Mouse (Mus musculus): ENCODE measurements around the gene Hes2. TPM values are rescaled to one million over a fixed set of nuclear protein-coding genes. Genes with fewer than 3 reads are reported as not detected.

Hes2 gene
- polyA plus RNA-seq, 1 experiment: not detected

DNA sequence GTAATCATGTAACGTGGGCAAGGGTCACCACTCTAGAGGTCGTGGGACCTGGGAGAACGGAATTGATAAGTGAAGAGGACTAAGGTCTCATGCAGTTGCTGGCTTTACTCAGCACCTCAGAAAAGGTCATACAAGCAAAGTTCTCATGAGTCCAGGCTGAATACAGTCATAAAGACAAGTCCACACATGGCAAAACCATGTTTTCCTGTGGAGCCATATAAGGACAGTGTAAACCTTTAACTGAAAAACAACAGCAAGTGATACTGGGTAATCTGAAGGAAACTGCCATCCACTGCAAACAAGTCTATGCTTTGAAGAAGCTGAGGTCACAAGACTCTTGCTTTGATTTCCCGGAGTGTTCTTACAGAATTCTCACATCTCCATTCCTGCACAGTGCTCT is 31.0 kb downstream of the Hes2 start:
- no peak for DNase-seq (ENCODE audit: low read depth)
- no peak for TF ChIP-seq CTCF (IDR thresholded peaks at IDR 0.05; ENCODE audit: borderline replicate concordance, extremely low read depth, insufficient read depth, insufficient read length)
- TF ChIP-seq POLR2A (IDR thresholded peaks at IDR 0.05; ENCODE audit: borderline replicate concordance, extremely low read depth, insufficient read depth, insufficient read length, poor library complexity, severe bottlenecking): no peak

DNA sequence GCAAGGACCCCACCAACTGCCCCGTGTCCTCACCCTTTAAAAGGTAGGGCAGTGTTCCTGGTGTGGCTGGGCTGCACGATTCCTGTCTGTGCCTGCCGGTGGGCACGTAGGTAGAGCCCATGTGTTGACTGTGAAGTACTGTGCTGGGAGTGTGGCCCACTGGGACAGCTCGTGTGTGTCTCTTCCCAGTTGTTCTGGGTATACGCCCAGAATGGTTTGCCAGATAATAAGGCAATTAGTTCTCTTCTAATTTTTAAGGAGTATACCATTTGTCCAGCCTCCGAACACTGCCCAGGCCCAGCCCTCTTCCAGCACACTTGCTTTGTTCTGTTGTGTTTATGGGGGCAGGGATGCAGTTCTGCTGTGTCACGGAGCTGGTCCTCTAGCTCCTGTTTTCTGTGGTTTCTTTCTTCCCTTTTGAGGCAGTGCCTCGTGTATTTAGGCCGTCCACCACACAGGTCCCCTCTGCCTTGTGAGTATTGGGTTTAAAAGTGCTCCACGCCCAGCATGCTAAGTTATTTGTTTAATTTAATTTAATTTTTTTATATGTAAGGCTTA is 31.5 kb downstream of the Hes2 start:
- peak; percentile 52 for DNase-seq (ENCODE audit: low read depth)
- no peak for TF ChIP-seq CTCF (IDR thresholded peaks at IDR 0.05; ENCODE audit: borderline replicate concordance, extremely low read depth, insufficient read depth, insufficient read length)
- TF ChIP-seq POLR2A (IDR thresholded peaks at IDR 0.05; ENCODE audit: borderline replicate concordance, extremely low read depth, insufficient read depth, insufficient read length, poor library complexity, severe bottlenecking): no peak

DNA sequence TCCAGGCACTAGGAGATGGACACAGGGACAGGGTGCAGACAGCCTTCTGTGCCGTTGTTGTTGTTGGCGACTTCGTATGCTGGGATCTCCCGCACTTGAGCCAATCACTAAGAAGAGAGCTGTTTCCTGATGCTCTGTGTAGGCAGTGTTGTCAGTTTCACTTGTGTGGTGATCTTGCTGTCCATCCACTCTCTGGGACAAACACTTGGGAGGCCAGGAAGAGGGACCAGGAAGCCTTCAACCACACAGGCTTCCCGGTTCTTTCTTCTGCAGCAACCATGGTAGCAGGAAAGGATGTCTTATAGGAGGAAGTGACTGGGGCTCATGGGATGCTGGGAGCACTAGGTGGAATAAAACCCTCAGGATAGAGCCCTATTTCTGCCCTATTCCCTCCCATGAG is 32.0 kb downstream of the Hes2 start:
- TF ChIP-seq CTCF (IDR thresholded peaks at IDR 0.05; ENCODE audit: borderline replicate concordance, extremely low read depth, insufficient read depth, insufficient read length) (no peak), POLR2A (IDR thresholded peaks at IDR 0.05; ENCODE audit: borderline replicate concordance, extremely low read depth, insufficient read depth, insufficient read length, poor library complexity, severe bottlenecking) (no peak)
- no peak for DNase-seq (ENCODE audit: low read depth)

DNA sequence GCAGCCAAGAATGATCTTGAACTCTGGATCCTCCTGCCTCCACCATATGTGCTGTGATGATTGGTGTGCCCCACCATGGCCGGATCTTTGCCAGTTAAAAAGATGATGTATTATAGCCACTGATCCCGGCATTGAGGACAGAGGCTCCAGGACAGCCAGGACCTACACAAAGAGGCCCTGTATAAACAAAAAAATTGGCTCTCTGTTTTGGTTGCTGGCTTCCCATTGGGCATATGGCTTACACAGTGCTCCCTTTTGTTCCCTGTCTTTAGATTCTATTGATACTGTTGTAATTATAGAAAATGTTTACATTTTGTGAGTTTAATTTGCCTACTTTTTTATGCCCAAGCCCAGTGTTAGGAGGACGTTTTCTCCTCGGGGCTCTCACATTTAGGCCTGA is 33.9 kb downstream of the Hes2 start:
- TF ChIP-seq CTCF (IDR thresholded peaks at IDR 0.05; ENCODE audit: borderline replicate concordance, extremely low read depth, insufficient read depth, insufficient read length): no peak
- TF ChIP-seq POLR2A (IDR thresholded peaks at IDR 0.05; ENCODE audit: borderline replicate concordance, extremely low read depth, insufficient read depth, insufficient read length, poor library complexity, severe bottlenecking): no peak
- DNase-seq (ENCODE audit: low read depth): peak; percentile 65

DNA sequence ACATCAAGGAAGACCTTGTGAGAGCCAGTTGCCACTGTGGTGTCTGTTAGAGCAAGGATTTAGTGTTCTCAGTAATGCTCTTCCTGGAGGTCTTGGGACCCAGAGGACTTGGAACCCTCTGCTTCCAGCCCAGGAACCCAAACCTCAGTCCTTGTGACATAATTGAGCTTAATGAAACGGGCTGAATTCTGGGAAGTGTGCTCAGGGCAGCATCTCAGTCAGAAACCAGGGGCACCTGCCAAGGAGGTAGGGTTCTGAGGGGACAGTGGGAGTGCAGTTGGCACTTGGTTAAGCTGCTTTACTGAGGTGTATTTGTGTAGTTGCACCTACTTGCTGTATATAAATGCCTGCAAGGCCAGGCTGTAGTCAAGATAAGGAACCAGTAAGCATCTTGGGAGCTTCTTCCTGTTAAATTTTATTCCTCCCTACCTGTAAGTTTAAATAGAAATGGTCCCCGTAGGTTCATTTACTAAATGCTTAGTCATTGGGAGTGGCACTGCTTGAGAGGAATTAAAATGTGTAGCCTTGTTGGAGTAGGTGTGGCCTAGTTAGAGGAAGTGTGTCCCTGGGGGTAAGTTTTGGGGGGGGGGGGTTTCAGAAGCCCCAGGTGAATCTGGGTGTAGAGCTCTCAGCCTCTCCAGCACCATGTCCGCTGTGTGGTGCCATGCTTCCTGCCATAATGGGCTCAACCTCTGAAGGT is 36.0 kb downstream of the Hes2 start:
- TF ChIP-seq CTCF (IDR thresholded peaks at IDR 0.05; ENCODE audit: borderline replicate concordance, extremely low read depth, insufficient read depth, insufficient read length): no peak
- TF ChIP-seq POLR2A (IDR thresholded peaks at IDR 0.05; ENCODE audit: borderline replicate concordance, extremely low read depth, insufficient read depth, insufficient read length, poor library complexity, severe bottlenecking): no peak
- DNase-seq (ENCODE audit: low read depth): no peak

DNA sequence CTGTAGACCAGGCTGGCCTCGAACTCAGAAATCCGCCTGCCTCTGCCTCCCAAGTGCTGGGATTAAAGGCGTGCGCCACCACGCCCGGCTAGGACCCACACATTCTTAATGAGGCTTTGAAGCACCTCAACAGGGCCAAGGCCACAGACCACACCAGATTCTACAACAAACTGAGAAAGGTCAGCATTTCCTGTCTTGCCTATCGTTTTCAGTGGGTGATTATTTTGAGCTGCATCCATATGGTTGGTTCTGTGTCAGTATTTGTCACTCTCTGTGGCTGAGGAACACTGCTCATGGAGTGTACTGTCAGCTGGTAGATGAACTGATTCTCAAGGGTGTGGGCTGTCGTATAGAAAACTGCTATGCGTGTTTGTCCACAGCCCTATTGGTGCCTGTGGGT is 37.6 kb downstream of the Hes2 start:
- DNase-seq (ENCODE audit: low read depth): no peak
- TF ChIP-seq POLR2A (IDR thresholded peaks at IDR 0.05; ENCODE audit: borderline replicate concordance, extremely low read depth, insufficient read depth, insufficient read length, poor library complexity, severe bottlenecking) (no peak), CTCF (IDR thresholded peaks at IDR 0.05; ENCODE audit: borderline replicate concordance, extremely low read depth, insufficient read depth, insufficient read length) (no peak)

DNA sequence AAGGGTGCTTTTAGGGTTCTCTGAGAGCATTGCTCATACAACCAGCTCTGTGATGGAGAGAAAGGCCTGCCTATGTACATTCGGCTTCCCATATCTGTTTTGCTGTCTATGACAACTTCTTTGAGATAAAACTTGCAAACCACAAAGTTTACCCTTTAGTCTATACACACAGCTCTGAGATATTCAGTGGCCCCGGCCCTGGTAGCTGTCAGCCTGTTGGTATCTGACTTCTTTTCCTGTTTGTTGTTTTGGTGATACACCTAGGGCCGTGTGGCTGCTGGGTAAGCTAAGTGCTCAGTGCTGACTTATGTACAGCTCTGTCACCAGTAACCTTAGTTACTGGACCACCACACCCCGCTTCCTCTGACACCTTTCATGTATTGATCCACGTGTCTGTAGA is 38.9 kb downstream of the Hes2 start:
- TF ChIP-seq POLR2A (IDR thresholded peaks at IDR 0.05; ENCODE audit: borderline replicate concordance, extremely low read depth, insufficient read depth, insufficient read length, poor library complexity, severe bottlenecking) (no peak), CTCF (IDR thresholded peaks at IDR 0.05; ENCODE audit: borderline replicate concordance, extremely low read depth, insufficient read depth, insufficient read length) (no peak)

DNA sequence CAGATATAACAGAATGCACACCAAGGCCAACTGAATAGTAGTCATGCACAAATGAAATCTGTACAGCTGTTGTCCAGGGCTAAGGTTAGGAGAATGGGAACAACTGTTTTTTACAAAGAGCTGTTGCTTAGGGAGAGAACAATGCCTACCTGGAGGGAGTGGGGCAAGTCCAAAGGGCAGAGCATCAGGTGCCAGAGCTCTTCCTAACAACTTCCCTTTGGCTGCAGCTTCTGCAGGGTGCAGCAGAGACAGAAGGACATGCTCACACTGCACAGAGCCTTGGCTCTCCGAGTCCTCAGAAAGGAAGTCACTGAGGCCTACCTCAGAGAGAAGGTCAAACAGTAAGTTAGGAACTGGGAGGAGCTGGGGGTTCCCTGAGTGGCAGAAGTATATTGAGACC is 41.0 kb downstream of the Hes2 start:
- TF ChIP-seq CTCF (IDR thresholded peaks at IDR 0.05; ENCODE audit: borderline replicate concordance, extremely low read depth, insufficient read depth, insufficient read length) (no peak), POLR2A (IDR thresholded peaks at IDR 0.05; ENCODE audit: borderline replicate concordance, extremely low read depth, insufficient read depth, insufficient read length, poor library complexity, severe bottlenecking) (no peak)

More for the DNA sequence above, 38.9 kb downstream of the Hes2 start:
- DNase-seq (ENCODE audit: low read depth): no peak

DNA sequence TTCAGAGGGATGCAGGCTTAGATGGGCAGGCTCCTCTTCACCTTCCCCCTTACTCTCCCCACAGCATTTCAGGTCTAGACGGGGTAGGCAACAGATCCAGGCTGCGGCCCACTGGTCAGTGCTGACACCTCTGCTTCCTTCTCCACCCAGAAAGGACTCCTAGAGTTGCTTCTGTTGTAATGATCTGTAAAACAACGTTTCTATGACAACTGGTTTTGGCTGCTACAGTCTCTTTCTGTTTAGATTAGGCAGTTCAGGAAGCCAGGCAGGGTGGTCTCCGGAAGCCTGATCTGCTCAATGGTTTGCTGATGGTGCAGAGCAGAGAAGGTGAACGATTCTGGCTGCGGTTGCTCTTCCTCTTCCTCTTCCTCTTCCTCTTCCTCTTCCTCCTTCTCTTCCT is 42.8 kb downstream of the Hes2 start:
- no peak for TF ChIP-seq POLR2A (IDR thresholded peaks at IDR 0.05; ENCODE audit: borderline replicate concordance, extremely low read depth, insufficient read depth, insufficient read length, poor library complexity, severe bottlenecking)
- no peak for TF ChIP-seq CTCF (IDR thresholded peaks at IDR 0.05; ENCODE audit: borderline replicate concordance, extremely low read depth, insufficient read depth, insufficient read length)
- DNase-seq (ENCODE audit: low read depth): peak; percentile 20

More for the DNA sequence above, 41.0 kb downstream of the Hes2 start:
- DNase-seq (ENCODE audit: low read depth): no peak

DNA sequence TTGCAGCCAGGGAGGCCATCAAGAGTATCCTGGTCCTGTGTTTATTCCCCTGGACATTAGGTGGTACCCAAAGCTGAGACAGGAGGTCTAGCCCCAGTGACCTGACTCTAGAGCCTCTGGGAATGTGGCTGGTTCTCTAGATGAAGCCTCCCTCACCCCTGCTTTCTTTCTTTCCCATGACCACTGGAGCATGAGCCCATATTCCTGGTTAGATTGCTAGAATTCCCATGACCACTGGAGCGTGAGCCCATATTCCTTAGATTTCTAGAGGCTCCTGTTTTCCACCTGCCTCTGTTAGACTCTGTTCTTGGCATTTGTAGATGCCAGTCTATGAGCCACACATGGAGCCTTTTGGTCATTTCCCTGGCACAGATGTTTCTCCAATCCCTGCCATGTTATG is 43.8 kb downstream of the Hes2 start:
- TF ChIP-seq POLR2A (IDR thresholded peaks at IDR 0.05; ENCODE audit: borderline replicate concordance, extremely low read depth, insufficient read depth, insufficient read length, poor library complexity, severe bottlenecking): no peak
- no peak for TF ChIP-seq CTCF (IDR thresholded peaks at IDR 0.05; ENCODE audit: borderline replicate concordance, extremely low read depth, insufficient read depth, insufficient read length)

DNA sequence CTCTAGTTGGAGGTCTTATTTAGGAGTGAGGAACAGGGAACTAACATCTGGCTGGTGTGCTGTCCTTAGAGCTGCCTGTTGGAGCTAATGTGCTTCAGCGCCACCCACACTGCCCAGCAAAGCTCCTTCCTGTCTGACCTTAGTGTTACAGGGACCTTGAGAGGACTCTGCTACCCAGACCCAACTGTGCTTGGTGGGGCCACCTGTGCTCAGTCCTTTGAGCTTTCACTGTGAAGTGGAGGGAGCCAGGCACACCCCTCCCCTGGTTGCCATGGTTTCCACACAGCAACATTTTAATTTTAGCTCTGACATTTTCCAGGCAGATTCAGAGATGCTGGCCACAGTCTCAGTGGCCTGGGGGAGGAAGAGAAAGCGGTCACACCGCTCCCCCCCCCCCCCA is 44.2 kb downstream of the Hes2 start:
- DNase-seq (ENCODE audit: low read depth): no peak
- TF ChIP-seq CTCF (IDR thresholded peaks at IDR 0.05; ENCODE audit: borderline replicate concordance, extremely low read depth, insufficient read depth, insufficient read length): no peak
- TF ChIP-seq POLR2A (IDR thresholded peaks at IDR 0.05; ENCODE audit: borderline replicate concordance, extremely low read depth, insufficient read depth, insufficient read length, poor library complexity, severe bottlenecking): no peak

More for the DNA sequence above, 43.8 kb downstream of the Hes2 start:
- DNase-seq (ENCODE audit: low read depth): no peak

DNA sequence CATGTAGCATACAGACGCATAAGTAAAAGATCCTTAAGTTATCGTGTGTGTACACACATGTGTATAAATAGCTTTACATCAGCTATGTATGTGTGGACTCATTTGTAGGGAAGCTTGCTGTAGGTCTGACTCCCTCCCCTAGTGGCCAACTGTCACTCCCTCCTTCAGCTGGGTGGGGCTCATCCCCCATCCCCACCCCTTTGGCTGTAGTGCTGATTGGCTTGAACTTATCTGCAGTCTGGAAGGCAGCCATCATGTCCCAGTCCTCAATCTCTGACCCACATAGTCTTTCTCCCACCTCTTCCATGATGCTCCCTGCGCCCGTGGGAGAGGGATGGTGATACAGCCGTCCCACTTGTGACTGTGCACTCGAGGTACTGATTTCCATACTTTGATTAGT is 46.0 kb downstream of the Hes2 start:
- DNase-seq (ENCODE audit: low read depth): no peak
- no peak for TF ChIP-seq CTCF (IDR thresholded peaks at IDR 0.05; ENCODE audit: borderline replicate concordance, extremely low read depth, insufficient read depth, insufficient read length)
- no peak for TF ChIP-seq POLR2A (IDR thresholded peaks at IDR 0.05; ENCODE audit: borderline replicate concordance, extremely low read depth, insufficient read depth, insufficient read length, poor library complexity, severe bottlenecking)

All from brain, embryonic 14.5 days (tissue).